Mouse (Mus musculus) erythroblast, embryonic 14.5 days (primary cell): ENCODE results near the gene Hist1h2bp.
"Not testable (repeated sequence)": the region's sequence is repeated elsewhere in the genome, so short reads cannot be mapped to it uniquely, and the experiment has no call there.

Source experiments
- GATA1 ChIP-seq: IDR thresholded peaks from 2 replicates; pipeline ENCODE4 v1.6.1; 2012; ENCODE audit warnings: low read length, inconsistent platforms, mixed read lengths
- TAL1 ChIP-seq: IDR thresholded peaks from 3 replicates; pipeline ENCODE4 v1.6.1; 2012; ENCODE audit warnings: low read length, inconsistent platforms, mixed read lengths

- TF ChIP-seq TAL1, GATA1: not testable (repeated sequence)
Measured at GRCm38 (mm10) chr13:21786899-21787629, at the start of gene Hist1h2bp, which contains the start of gene Hist1h2an.
